Comparison of ENCODE assay signal across 7 mouse cellular contexts in genomic region chr2:13578473-13579152, GRCm38 (mm10). TPM values are rescaled to one million over a fixed set of nuclear protein-coding genes. Genes with fewer than 3 reads are reported as not detected.
DNase-seq lines count a peak whose midpoint lies in the region; ATAC-seq and TF ChIP-seq lines count a peak whose summit lies in the region.

No protein-coding gene starts in this region.

- 0 out of 2 replicates have a peak overlapping the region, but pooled peaks have one; percentile 8 for H3K4me3 ChIP-seq in lung, postnatal 0 days (ENCODE audit: low read depth, low read length)
- no peak overlapping the region for H3K4me3 ChIP-seq in heart, embryonic 11.5 days (ENCODE audit: low read depth, low read length)
- no peak overlapping the region; the same call in 1 of the 2 replicates for H3K4me3 ChIP-seq in neural tube, embryonic 14.5 days (ENCODE audit: low read depth, low read length)

- no peak for TF ChIP-seq EP300 in lung, postnatal 0 days (IDR thresholded peaks at IDR 0.05)

- peaks cover 14% of the 10 kb centered on the region; the same call in 1 of the 2 replicates for H3K36me3 ChIP-seq in lung, postnatal 0 days (ENCODE audit: insufficient read depth, low read length)
- H3K36me3 ChIP-seq in heart, embryonic 11.5 days (ENCODE audit: control insufficient read depth, insufficient read depth, low read length) = peaks cover 36% of the 10 kb centered on the region
- peaks cover 12% of the 10 kb centered on the region; the same call in 1 of the 2 replicates for H3K36me3 ChIP-seq in neural tube, embryonic 14.5 days (ENCODE audit: control insufficient read depth, insufficient read depth, low read length)

- H3K4me2 ChIP-seq in lung, postnatal 0 days (replicated peaks; ENCODE audit: low read depth, low read length) = peak overlapping the region; percentile 19; the same call in 1 of the 2 replicates
- peak overlapping the region; percentile 31 for H3K4me2 ChIP-seq in heart, embryonic 11.5 days
- H3K4me2 ChIP-seq in neural tube, embryonic 14.5 days (ENCODE audit: low read depth, low read length) = peak overlapping the region; percentile 25

- H3K27me3 ChIP-seq in lung, postnatal 0 days (replicated peaks; ENCODE audit: insufficient read depth, low read length) = no peaks in the 10 kb centered on the region
- H3K27me3 ChIP-seq in heart, embryonic 11.5 days (ENCODE audit: control insufficient read depth, insufficient read depth, low read length) = no peaks in the 10 kb centered on the region
- H3K27me3 ChIP-seq in neural tube, embryonic 14.5 days (ENCODE audit: control insufficient read depth, insufficient read depth, low read length) = no peaks in the 10 kb centered on the region

- H3K9ac ChIP-seq in lung, postnatal 0 days (replicated peaks; ENCODE audit: low read depth) = no peak overlapping the region
- no peak overlapping the region for H3K9ac ChIP-seq in heart, embryonic 11.5 days (ENCODE audit: low read depth, low read length)
- no peak overlapping the region for H3K9ac ChIP-seq in neural tube, embryonic 14.5 days (replicated peaks; ENCODE audit: low read depth, low read length)

- peak; percentile 52 for TF ChIP-seq CTCF in lung, postnatal 0 days (IDR thresholded peaks at IDR 0.05)

- ATAC-seq in lung, postnatal 0 days = no peak
- no peak for ATAC-seq in heart, embryonic 11.5 days (replicated peaks; ENCODE audit: insufficient number of reproducible peaks, low FRiP score, low TSS enrichment)
- no peak for ATAC-seq in neural tube, embryonic 14.5 days (ENCODE audit: low read depth)

- H3K4me1 ChIP-seq in lung, postnatal 0 days (ENCODE audit: insufficient read depth, low read depth, low read length) = no peaks in the 10 kb centered on the region; the same call in 1 of the 2 replicates
- 0 out of 2 replicates have a peak, but pooled peaks cover 3% of the 10 kb centered on the region for H3K4me1 ChIP-seq in heart, embryonic 11.5 days (ENCODE audit: control insufficient read depth, insufficient read depth, low read length)
- H3K4me1 ChIP-seq in neural tube, embryonic 14.5 days (ENCODE audit: control insufficient read depth, insufficient read depth, low read length) = peaks cover 14% of the 10 kb centered on the region

- DNase-seq in lung, postnatal 0 days (ENCODE audit: low spot score) = peak; percentile 49
- DNase-seq in lung, postnatal 14 days = no peak
- peak; percentile 16 for DNase-seq in cerebellum, adult 8-10 months
- DNase-seq in spleen, adult 18-20 months = no peak
- no peak for DNase-seq in left cerebral cortex, adult 18-20 months (ENCODE audit: low spot score in 2 of 2)

- H3K9me3 ChIP-seq in lung, postnatal 0 days (ENCODE audit: low read length) = no peaks in the 10 kb centered on the region
- H3K9me3 ChIP-seq in heart, embryonic 11.5 days (replicated peaks; ENCODE audit: control insufficient read depth, low read length) = no peaks in the 10 kb centered on the region
- H3K9me3 ChIP-seq in neural tube, embryonic 14.5 days (ENCODE audit: control insufficient read depth, low read length) = no peaks in the 10 kb centered on the region

- 70% methylated on average over 14 of the region's 14 CpGs for WGBS in lung, postnatal 0 days
- WGBS in heart, embryonic 11.5 days (ENCODE audit: insufficient replicate concordance) = 74% methylated on average over 14 of the region's 14 CpGs
- 59% methylated on average over 14 of the region's 14 CpGs for WGBS in neural tube, embryonic 14.5 days

- no peak overlapping the region for H3K27ac ChIP-seq in lung, postnatal 0 days (ENCODE audit: low read length)
- no peak overlapping the region for H3K27ac ChIP-seq in heart, embryonic 11.5 days (ENCODE audit: low read depth, low read length)
- no peak overlapping the region for H3K27ac ChIP-seq in neural tube, embryonic 14.5 days (ENCODE audit: low read depth, low read length)

RNA-seq across cellular contexts. Expression of gene Vim, which starts 4.9 kb away (rescaled TPM):
- polyA plus RNA-seq in lung, postnatal 0 days (2015; fragmentation: Nextera tagmentation; extraction: Ambion mirVana) = 1,068 and 1,145 TPM in 2 replicates
- 867 and 947 TPM in 2 replicates for polyA plus RNA-seq in heart, embryonic 11.5 days (2014; fragmentation: Nextera tagmentation; extraction: Ambion mirVana)
- 466 and 601 TPM in 2 replicates for polyA plus RNA-seq in neural tube, embryonic 14.5 days (2014; fragmentation: Nextera tagmentation; extraction: Ambion mirVana)
- total RNA-seq in left cerebral cortex, adult 18-20 months (2021) = 10 to 100 TPM; 56.0 to 57.7 TPM

RNA-seq across cellular contexts. Expression of gene Trdmt1, which starts 34.1 kb away (rescaled TPM):
- 9.8 and 10.1 TPM in 2 replicates for polyA plus RNA-seq in lung, postnatal 0 days (2015; fragmentation: Nextera tagmentation; extraction: Ambion mirVana)
- polyA plus RNA-seq in heart, embryonic 11.5 days (2014; fragmentation: Nextera tagmentation; extraction: Ambion mirVana) = 8.2 and 9.0 TPM in 2 replicates
- polyA plus RNA-seq in neural tube, embryonic 14.5 days (2014; fragmentation: Nextera tagmentation; extraction: Ambion mirVana) = 8.1 and 11.7 TPM in 2 replicates
- 1 to 10 TPM; 4.2 to 5.0 TPM for total RNA-seq in left cerebral cortex, adult 18-20 months (2021)

Comparison
In these comparisons a context has a peak if more than half of its experiments do, and no peak if none do; other contexts are left out.
1. DNase-seq: peak in lung, postnatal 0 days (single experiment) and cerebellum, adult 8-10 months (single experiment); none in lung, postnatal 14 days (single experiment), spleen, adult 18-20 months (0 of 2) and left cerebral cortex, adult 18-20 months (0 of 2).
2. Peak in every context shown above with its lines, with median percentiles within 50 percentile points of each other: H3K4me2 ChIP-seq.